Mouse (Mus musculus): ENCODE measurements around the gene Swsap1. TPM values are rescaled to one million over a fixed set of nuclear protein-coding genes. Genes with fewer than 3 reads are reported as not detected.
A peak's percentile ranks its signal among the peaks of the same experiment; 100 is the strongest.

Swsap1 gene
- polyA plus RNA-seq, 1 experiment from 2014 or later = 2.6 TPM

DNA sequence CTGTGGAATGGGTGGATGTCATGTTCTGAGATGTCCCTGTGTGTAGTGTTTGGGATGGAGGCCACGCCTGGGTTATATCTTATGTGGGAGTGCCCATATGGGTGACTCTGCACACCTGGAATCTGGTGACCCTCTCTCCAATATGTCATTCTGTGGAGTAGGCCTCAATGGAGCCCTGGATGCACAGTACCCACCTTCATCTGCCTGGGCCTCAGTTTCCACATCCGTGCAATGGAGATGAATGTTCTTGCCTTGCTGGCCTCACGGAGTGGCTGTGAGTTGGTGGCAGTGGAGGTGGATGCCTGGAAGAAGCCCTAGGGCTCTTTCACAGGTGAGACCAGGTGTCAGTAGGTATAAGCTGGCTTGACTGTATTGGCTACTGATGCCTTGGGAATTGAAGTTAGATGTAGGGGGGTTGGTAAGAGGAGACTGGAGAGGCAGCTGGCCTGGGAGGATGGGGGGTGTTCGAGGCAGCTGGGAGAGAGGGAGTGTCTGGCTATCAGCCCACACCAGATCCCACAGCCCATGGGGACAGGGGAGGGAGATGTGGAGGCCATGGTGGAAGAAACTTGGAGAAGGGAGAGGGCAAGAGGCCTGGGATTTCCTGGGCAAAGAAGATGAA is 17.2 kb upstream of the Swsap1 start:
- H3K27me3 ChIP-seq (ENCODE audit: insufficient read depth, low read length) = no peaks in the 10 kb centered on the region
- ATAC-seq (no peak), DNase-seq (no peak)
- peaks cover 10% of the 10 kb centered on the region; the same call in 1 of the 2 replicates for H3K4me1 ChIP-seq (ENCODE audit: insufficient read depth)
- H3K36me3 ChIP-seq (replicated peaks; ENCODE audit: insufficient read depth, low read length) = no peaks in the 10 kb centered on the region
- no peak overlapping the region for H3K4me3 ChIP-seq (ENCODE audit: low read depth, low read length)
- no peak overlapping the region for H3K9ac ChIP-seq (replicated peaks)
- WGBS (ENCODE audit: insufficient replicate concordance) = 74% methylated on average over 4 of the region's 4 CpGs
- no peak for TF ChIP-seq EP300 (IDR thresholded peaks at IDR 0.05; ENCODE audit: low read depth)
- no peak for TF ChIP-seq CTCF (IDR thresholded peaks at IDR 0.05; ENCODE audit: low read depth)
- H3K9me3 ChIP-seq (ENCODE audit: low read length) = no peaks in the 10 kb centered on the region
- no peak overlapping the region for H3K27ac ChIP-seq (ENCODE audit: low read depth)
- no peak overlapping the region for H3K4me2 ChIP-seq (ENCODE audit: low read depth, low read length)

DNA sequence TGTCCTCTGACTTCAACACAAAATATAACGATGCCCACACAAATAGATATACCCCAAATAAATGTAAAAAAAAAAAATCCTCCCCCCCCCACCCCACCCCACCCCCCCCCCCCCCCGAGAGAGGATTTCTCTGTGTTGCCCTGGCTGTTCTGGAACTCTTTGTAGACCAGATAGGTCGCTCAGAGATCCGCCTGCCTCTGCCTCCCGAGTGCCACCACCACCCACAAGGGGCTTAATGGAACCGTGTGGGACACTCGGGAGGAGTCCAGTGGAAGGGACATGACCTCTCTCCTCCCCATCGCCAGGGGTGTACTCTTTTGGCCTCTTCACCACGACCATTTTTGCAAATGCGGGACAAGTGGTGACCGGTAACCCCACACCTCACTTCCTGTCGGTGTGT is 12.5 kb upstream of the Swsap1 start:
- DNase-seq (no peak), ATAC-seq (no peak)
- 71% methylated on average over 12 of the region's 12 CpGs for WGBS (ENCODE audit: insufficient replicate concordance)
- no peak overlapping the region for H3K9ac ChIP-seq (replicated peaks)
- no peak overlapping the region for H3K27ac ChIP-seq (ENCODE audit: low read depth)
- H3K4me2 ChIP-seq (ENCODE audit: low read depth, low read length) = no peak overlapping the region
- no peaks in the 10 kb centered on the region for H3K27me3 ChIP-seq (ENCODE audit: insufficient read depth, low read length)
- TF ChIP-seq EP300 (IDR thresholded peaks at IDR 0.05; ENCODE audit: low read depth) (no peak), CTCF (IDR thresholded peaks at IDR 0.05; ENCODE audit: low read depth) (no peak)
- no peaks in the 10 kb centered on the region for H3K36me3 ChIP-seq (replicated peaks; ENCODE audit: insufficient read depth, low read length)
- H3K4me1 ChIP-seq (ENCODE audit: insufficient read depth) = peaks cover 7% of the 10 kb centered on the region; the same call in 1 of the 2 replicates
- H3K9me3 ChIP-seq (ENCODE audit: low read length) = no peaks in the 10 kb centered on the region
- H3K4me3 ChIP-seq (ENCODE audit: low read depth, low read length) = no peak overlapping the region

DNA sequence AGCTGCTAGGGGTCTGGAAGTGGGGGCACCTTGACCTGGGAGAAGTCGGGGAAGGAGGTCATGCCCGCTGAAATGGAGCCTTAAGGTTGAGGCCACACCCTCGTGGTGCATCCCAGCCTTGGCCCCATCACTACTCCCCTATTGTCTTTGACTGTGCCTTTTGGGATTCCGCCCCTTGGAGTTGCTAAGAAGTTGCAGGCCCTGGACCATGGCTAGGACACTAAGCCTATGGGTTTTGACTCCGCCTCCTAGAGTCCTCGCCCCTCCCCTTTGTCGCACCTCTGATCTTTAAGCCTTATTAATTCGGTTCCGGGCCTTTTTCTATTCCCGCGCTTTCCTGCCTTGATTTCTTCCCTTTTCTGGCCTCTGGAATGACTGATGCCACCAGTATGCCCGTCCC is 11.9 kb upstream of the Swsap1 start:
- Histone ChIP-seq H3K4me1 (ENCODE audit: insufficient read depth) (peaks cover 7% of the 10 kb centered on the region; the same call in 1 of the 2 replicates), H3K27ac (ENCODE audit: low read depth) (no peak overlapping the region), H3K27me3 (ENCODE audit: insufficient read depth, low read length) (no peaks in the 10 kb centered on the region), H3K9me3 (ENCODE audit: low read length) (no peaks in the 10 kb centered on the region), H3K9ac (replicated peaks) (no peak overlapping the region), H3K4me2 (ENCODE audit: low read depth, low read length) (no peak overlapping the region), H3K4me3 (ENCODE audit: low read depth, low read length) (no peak overlapping the region), H3K36me3 (replicated peaks; ENCODE audit: insufficient read depth, low read length) (no peaks in the 10 kb centered on the region)
- 47% methylated on average over 12 of the region's 12 CpGs for WGBS (ENCODE audit: insufficient replicate concordance)
- TF ChIP-seq CTCF (IDR thresholded peaks at IDR 0.05; ENCODE audit: low read depth) (no peak), EP300 (IDR thresholded peaks at IDR 0.05; ENCODE audit: low read depth) (no peak)
- DNase-seq = no peak
- no peak for ATAC-seq

DNA sequence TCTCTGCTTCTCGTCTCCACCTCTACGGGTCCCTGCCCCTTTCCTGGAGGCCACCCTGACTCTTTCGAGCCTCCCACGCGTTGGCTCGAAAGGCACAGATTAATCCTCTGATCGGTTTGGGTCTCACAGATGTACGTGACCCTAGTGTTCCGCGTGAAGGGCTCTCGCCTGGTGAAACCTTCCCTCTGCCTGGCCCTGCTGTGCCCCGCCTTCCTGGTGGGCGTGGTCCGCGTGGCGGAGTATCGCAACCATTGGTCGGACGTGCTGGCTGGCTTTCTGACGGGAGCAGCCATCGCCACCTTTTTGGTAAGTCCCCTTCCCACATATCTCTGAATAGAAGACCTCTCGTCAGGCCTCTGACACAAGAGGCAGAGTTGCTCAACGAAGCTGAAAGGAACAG is 11.3 kb upstream of the Swsap1 start:
- H3K4me2 ChIP-seq (ENCODE audit: low read depth, low read length) = no peak overlapping the region
- 30% methylated on average over 23 of the region's 23 CpGs for WGBS (ENCODE audit: insufficient replicate concordance)
- TF ChIP-seq EP300 (IDR thresholded peaks at IDR 0.05; ENCODE audit: low read depth) = no peak
- TF ChIP-seq CTCF (IDR thresholded peaks at IDR 0.05; ENCODE audit: low read depth) = no peak
- H3K4me3 ChIP-seq (ENCODE audit: low read depth, low read length) = no peak overlapping the region
- no peak overlapping the region for H3K9ac ChIP-seq (replicated peaks)
- peak; percentile 45 for DNase-seq
- no peaks in the 10 kb centered on the region for H3K27me3 ChIP-seq (ENCODE audit: insufficient read depth, low read length)
- H3K9me3 ChIP-seq (ENCODE audit: low read length) = no peaks in the 10 kb centered on the region
- no peaks in the 10 kb centered on the region for H3K36me3 ChIP-seq (replicated peaks; ENCODE audit: insufficient read depth, low read length)
- H3K4me1 ChIP-seq (ENCODE audit: insufficient read depth) = peaks cover 7% of the 10 kb centered on the region; the same call in 1 of the 2 replicates
- no peak overlapping the region for H3K27ac ChIP-seq (ENCODE audit: low read depth)
- ATAC-seq = no peak

DNA sequence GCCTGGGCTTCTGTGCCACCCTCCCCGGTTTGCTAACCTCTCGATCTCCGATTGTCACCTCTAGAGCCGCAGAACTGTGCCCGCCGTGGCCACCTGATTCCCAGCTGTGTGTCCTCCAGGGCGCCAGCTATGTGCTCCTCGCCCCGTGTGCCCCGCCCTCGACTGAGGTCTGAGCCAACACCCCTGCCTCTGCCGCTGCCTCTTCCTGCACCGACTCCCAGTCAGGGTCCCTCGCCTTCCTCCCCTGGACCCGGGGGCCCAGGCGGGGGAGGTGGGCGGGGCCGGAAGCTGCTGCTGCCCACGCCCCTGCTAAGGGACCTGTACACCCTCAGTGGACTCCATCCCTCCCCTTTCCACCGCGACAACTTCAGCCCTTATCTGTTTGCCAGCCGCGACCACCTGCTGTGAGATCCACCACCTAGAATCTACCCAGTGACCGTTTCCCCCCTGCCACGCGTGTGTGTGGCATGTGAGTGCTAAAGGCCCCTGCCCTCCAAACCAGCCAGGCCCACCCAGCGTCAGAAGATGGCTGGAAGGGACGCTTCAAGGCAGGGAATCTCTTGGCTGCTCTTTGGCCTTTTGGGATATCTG is 7.9 kb upstream of the Swsap1 start:
- no peak overlapping the region for H3K27ac ChIP-seq (ENCODE audit: low read depth)
- peaks cover 7% of the 10 kb centered on the region; the same call in 1 of the 2 replicates for H3K4me1 ChIP-seq (ENCODE audit: insufficient read depth)
- TF ChIP-seq EP300 (IDR thresholded peaks at IDR 0.05; ENCODE audit: low read depth) (no peak), CTCF (IDR thresholded peaks at IDR 0.05; ENCODE audit: low read depth) (no peak)
- 7% methylated on average over 28 of the region's 28 CpGs for WGBS (ENCODE audit: insufficient replicate concordance)
- H3K9me3 ChIP-seq (ENCODE audit: low read length) = no peaks in the 10 kb centered on the region
- H3K36me3 ChIP-seq (replicated peaks; ENCODE audit: insufficient read depth, low read length) = no peaks in the 10 kb centered on the region
- no peak overlapping the region for H3K4me3 ChIP-seq (ENCODE audit: low read depth, low read length)
- DNase-seq = peak; percentile 39
- 0 out of 2 replicates have a peak, but pooled peaks cover 2% of the 10 kb centered on the region for H3K27me3 ChIP-seq (ENCODE audit: insufficient read depth, low read length)
- peak overlapping the region; percentile 42 for H3K4me2 ChIP-seq (ENCODE audit: low read depth, low read length)
- no peak overlapping the region for H3K9ac ChIP-seq (replicated peaks)
- no peak for ATAC-seq

DNA sequence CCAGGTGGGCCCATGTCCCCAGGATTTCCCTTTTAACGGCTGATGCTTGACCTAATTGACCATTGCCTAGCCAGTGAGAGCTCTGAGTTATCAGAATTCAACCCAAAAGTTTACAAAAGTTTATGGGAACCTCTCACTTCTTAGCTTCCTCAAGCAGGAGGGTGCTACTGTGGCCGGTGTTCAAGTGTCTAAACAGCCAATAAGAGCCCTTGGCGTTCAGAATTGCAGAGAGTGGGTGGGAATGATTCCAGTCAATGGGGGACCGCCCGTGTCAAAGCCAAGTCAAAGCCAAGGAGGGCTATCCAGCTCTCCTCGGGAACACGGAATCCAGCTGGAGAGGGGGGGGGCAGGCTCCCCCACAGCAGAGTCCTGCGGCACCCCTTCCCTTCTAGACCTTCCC is 7.4 kb upstream of the Swsap1 start:
- DNase-seq (no peak), ATAC-seq (no peak)
- Histone ChIP-seq H3K36me3 (replicated peaks; ENCODE audit: insufficient read depth, low read length) (no peaks in the 10 kb centered on the region), H3K4me2 (ENCODE audit: low read depth, low read length) (no peak overlapping the region), H3K4me3 (ENCODE audit: low read depth, low read length) (no peak overlapping the region), H3K9me3 (ENCODE audit: low read length) (no peaks in the 10 kb centered on the region), H3K4me1 (ENCODE audit: insufficient read depth) (peaks cover 7% of the 10 kb centered on the region; the same call in 1 of the 2 replicates), H3K27ac (ENCODE audit: low read depth) (no peak overlapping the region), H3K9ac (replicated peaks) (no peak overlapping the region), H3K27me3 (ENCODE audit: insufficient read depth, low read length) (0 out of 2 replicates have a peak, but pooled peaks cover 2% of the 10 kb centered on the region)
- TF ChIP-seq CTCF (IDR thresholded peaks at IDR 0.05; ENCODE audit: low read depth) (no peak), EP300 (IDR thresholded peaks at IDR 0.05; ENCODE audit: low read depth) (no peak)
- 44% methylated on average over 8 of the region's 8 CpGs for WGBS (ENCODE audit: insufficient replicate concordance)

Data from liver, postnatal 0 days (tissue).